Mouse (Mus musculus): ENCODE measurements around the gene Sh3tc1.

GRCm38 (mm10) chr5:35756997-35757638 lies 17.3 kb upstream of the Sh3tc1 start:
- TF ChIP-seq TAL1 (IDR thresholded peaks at IDR 0.05; ENCODE audit: low read length) (no peak), GATA1 (IDR thresholded peaks at IDR 0.05; ENCODE audit: low read length) (no peak)
